Mouse (Mus musculus) megakaryocyte, embryonic 14.5 days (primary cell): ENCODE measurements around the gene Cd7.

ENCODE experiments used
- FLI1 ChIP-seq: IDR thresholded peaks from 2 replicates; pipeline ENCODE4 v1.6.1; 2012; ENCODE audit warnings: low read length, inconsistent platforms, mixed read lengths
- GATA1 ChIP-seq: IDR thresholded peaks from 3 replicates; pipeline ENCODE4 v1.6.1; 2012; ENCODE audit warnings: mixed read lengths, low read length, inconsistent platforms, borderline replicate concordance

GRCm38 (mm10) chr11:120991791-120992190 lies 47.4 kb downstream of the Cd7 start:
- TF ChIP-seq GATA1 (no peak), FLI1 (no peak)
